Mouse (Mus musculus) large intestine, adult 2 months (tissue): ENCODE data around the gene Nnmt. TPM values are rescaled to one million over a fixed set of nuclear protein-coding genes. Genes with fewer than 3 reads are reported as not detected.

ENCODE experiments used
- DNase-seq: peaks from one replicate; pipeline ENCODE4 v3.0.0-alpha.2; 2012; ENCODE audit warnings: low read depth, low spot score
- WGBS: fragments of 180-500 bp; shearing (Covaris S2); methylation state at CpG from one replicate; pipeline ENCODE4 v1.1.7; 2018; 5-methylcytosine and 5-hydroxymethylcytosine counted together
- polyA plus RNA-seq: library from polyadenylated mRNA; depleted of rRNA; stranded (reverse); fragments of >200 nt; gene quantifications from 2 replicates; pipeline ENCODE4 v1.2.3, GENCODE M21; 2012

Gene Nnmt
- polyA plus RNA-seq, 1 experiment = 2.5 TPM

DNA sequence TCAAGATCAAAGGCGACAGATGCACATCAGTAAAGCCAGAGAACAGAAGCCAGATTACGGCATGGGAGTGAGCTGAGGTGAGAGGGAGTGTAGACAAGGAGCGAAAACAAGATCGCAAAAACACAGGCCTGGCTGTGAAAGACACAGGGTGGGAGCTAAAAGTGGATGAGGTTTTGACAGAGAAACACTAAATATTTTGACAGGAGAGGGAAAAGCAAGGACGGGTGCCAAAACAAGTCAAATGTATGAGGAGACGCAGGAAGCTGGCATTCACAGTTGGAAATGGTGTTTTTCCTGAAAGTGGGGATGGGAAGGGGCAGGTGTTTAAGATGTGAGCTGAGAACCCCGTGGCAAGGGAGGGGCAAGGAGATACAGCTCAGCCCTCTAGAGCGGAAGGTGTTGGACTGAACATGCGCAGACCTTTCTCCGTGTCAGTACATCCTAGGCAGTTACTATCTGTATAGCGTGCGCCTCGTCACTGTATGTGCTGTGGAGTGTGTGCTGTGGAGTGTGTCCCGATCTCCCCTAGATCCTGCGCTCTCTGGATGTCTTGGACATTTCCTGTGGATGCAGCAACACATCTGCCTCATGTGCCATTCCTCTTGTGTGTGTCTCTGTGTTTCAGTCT is 33.3 kb upstream of the Nnmt start:
- 38% methylated on average over 15 of the region's 15 CpGs for WGBS
- DNase-seq = no peak

DNA sequence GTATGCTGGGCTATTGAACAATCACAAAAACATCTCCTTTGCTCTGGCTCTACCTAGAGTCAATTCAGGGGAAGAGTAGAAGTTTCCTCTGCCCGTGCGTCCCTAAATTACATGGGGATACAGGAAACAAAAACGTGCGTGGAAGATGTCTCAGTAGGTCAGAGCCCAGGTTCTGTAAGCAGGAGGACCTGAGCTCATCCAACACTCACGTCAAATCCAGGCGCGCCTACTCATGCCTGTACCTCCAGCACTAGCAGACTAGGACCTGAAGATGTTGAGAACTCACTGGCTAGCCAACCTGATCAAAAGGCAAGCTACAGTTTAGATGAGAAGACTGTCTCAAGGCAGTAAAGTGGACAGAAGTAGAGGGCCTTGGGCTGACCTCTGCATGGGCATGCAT is 32.2 kb upstream of the Nnmt start:
- DNase-seq = no peak
- 86% methylated on average over 7 of the region's 7 CpGs for WGBS

DNA sequence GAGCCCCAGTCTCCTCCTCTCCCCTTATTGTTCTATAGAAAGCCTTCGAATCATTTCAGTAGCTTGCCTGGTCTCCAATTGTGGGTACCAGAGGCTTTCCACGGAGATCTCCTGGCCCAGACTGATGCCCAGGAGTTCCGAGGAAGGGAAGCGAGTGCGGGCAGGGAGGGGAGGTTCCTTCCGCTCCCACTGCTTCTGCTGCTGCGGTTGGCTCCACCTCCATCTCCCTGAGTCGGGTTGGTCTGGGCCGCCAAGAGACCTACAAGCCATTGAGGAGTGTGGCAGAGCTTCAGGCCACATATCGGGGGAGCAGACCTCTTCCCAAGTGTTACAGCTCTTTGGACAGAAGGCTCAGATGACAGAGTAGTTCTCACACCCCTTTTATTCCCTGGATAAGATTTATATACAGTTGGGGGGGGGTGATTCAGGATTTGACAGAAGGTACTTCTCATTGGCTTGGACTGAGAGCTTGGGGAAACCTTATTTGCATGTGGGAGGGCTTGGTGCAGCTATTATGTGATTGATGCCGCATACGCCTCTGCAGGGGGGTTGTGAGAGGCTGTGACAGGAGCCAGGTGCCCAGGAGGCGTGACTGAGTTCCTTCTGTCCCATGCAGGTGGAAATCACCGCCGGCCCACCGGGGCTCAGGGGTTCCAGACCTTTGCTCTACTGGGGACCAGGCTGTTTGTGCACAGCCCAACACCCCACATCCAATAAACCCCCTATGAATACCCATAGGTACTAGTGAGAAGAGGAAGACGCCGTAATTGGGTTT is 30.8 kb upstream of the Nnmt start:
- 36% methylated on average over 18 of the region's 18 CpGs for WGBS
- DNase-seq = no peak

DNA sequence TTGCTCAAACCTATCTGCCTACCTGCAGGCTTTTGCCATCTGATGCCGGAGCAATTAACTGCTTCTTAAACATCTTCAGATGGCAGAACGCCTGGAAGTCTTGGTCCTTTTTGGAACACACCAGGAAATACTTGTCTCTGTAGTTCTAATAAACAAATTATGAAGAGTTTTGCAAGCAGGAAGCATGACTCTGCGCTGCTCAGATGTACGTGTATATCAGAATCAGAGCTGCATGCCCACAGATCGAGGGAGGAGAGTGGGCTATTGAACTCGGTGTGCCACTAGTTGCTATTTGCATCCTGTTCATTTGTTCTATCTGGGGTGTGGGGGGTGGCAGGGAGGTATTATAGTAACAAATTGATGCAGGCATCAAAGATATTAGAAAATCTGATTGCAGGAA is 28.2 kb upstream of the Nnmt start:
- DNase-seq = no peak
- WGBS = 65% methylated on average over 6 of the region's 6 CpGs

DNA sequence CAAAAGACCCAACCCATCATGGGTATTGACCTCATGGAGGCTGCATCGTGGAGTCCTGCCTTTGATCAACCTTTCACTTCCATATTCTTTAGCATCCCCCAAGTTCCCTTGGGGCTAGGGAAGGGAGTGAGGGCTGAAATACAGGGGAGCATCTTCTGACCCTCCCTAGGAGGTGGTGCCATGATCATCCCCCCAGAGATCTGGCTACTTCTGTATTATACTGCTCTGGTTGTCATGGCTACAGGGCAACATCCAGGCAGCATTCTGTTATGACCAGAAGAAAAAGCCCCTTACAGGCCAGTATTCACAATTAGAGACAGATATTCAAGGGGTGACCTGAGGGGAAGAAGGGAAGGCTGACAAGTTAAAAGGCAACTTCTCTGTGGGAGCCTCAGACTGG is 14.3 kb upstream of the Nnmt start:
- 56% methylated on average over 1 of the region's 1 CpGs for WGBS
- no peak for DNase-seq

DNA sequence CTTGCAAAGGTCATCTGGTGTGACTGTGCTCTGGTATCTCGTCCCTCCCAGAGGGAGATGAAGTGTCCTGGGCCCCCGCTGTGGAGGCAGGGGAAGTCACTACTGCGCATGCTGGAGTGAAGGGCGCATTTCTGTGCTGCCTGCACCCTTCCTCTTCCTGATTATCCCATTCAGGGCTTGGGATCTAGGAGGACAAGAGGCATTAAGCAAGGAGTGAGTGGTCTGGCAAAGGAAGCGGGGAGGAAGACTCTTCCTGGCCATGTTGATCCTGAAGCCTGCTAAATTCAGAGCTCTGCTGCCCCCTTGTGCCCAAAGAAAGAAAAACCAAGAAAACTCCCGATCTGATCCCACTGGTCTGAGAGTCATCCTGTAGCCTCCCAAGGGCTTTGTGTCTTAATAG is 13.6 kb upstream of the Nnmt start:
- peak; percentile 40 for DNase-seq
- 17% methylated on average over 6 of the region's 6 CpGs for WGBS

DNA sequence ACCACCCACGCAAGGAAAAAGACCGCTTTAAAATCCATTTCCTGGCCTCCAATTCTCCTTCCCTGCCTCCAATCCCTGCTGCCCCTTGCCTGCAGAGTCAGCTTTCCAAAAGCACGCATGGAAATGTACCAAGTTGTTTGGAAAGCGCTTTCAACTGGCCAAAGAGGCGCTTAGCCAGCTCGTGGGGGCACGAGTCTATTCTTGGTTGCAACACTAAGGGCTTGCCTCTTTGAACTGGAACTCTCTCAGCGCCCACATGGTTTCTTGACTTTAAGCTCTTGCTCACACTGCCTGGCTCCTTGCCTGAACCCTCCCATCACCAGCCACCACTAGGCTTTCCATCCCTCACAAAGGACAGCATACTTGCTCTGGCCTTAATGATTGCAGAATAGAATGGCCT is 13.2 kb upstream of the Nnmt start:
- DNase-seq = no peak
- WGBS = 66% methylated on average over 8 of the region's 8 CpGs

DNA sequence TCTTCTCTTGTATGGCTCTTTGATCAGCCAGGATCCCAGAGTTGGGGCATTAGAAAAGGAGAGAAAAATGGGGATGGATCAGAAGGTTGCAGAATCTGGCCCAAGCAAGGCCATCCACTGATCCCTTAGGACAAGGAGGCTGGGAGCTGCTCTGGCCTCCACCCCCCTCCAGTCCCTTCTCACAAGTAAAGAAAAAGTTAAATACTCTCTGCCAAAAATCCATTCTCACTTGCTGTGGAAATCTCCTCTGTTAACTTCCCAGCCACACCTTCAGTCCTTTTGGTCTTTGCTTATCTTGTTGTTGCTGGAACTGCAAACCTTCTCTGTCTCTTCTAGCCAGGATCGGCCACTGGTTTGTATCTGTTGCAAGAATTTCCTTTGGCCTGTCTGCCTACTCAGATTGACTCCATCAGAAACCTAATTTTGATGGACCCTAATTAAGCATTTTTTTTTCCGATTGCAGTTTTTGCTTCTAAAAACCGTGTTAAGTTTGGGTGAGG is 12.6 kb upstream of the Nnmt start:
- 66% methylated on average over 3 of the region's 3 CpGs for WGBS
- DNase-seq = no peak

DNA sequence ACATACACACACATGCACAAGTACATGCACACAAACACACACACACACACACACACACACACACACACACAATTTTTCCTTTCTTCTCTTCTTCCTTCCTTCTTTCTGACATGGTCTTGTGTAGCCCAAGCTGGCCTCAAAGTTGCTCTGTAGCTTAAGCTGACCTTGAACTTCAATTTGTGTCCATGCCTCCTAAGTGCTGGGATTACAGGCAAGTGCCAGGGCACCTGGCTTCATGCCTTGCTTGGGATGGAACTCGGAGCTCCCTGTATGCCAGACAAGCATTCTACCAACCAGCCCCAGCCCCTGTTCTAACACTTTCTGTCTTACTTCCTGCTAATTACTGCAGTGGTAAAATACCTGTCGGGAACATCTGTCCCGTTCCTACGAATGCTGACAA is 8.3 kb upstream of the Nnmt start:
- 68% methylated on average over 4 of the region's 4 CpGs for WGBS
- no peak for DNase-seq

DNA sequence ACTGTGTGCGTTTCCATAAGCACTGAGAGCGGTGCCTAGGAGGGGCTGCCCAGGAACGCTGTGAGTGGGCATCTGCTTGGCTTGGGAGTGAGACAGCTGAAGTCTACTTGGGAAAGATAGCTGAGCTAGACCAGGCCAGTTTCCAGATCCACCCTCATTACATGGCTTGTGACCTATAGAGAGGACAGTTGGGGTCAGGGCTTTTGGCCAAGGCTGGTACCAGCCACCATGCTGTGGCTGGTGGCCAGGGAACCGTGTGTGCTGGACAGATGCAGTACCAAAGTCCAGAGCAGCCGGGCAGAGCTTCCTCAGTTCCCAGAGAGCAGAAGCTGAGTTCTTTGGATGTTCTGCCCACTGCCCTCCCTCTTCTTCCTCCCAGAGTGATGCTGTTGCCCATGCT is 7.6 kb upstream of the Nnmt start:
- DNase-seq = no peak
- WGBS = 69% methylated on average over 5 of the region's 5 CpGs

DNA sequence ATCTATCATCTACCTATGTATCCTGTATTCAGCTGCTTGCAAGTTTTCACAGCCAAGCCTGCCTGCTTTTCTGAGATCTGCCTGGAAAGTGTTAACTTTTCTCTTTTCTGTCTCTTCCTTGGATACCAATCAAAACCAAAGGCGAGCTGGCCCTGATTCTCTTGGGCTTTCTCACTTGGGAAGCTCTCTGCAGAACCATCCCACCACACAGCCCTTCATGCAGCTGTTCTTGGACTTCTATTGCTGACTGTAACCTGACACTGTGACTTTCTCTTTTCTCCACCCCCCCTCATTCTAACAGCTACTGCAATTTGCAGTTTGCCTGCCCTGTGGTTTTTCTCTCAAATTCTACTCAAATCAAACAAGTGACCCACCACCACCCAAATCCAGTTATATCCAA is 6.1 kb upstream of the Nnmt start:
- 4% methylated on average over 1 of the region's 1 CpGs for WGBS
- DNase-seq = no peak

DNA sequence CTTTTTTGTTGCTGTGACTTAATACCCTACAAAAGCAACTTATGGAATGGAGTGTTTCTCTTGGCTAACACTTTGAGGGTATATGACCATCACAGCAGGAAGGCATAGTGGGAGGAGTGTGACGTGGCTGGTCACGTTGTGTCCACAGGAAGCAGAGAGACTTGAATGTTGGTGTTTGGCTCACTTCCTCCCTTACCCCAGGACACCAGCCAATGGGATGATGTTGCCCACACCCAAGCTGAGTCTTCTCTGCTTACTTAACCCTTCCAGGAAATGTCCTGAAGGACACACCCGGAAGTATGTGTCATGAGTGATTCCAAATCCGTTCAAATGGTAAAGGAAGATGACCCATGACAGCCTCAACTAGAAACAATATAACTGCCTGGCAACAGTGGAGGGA is 4.8 kb upstream of the Nnmt start:
- no peak for DNase-seq
- WGBS = 34% methylated on average over 4 of the region's 4 CpGs

DNA sequence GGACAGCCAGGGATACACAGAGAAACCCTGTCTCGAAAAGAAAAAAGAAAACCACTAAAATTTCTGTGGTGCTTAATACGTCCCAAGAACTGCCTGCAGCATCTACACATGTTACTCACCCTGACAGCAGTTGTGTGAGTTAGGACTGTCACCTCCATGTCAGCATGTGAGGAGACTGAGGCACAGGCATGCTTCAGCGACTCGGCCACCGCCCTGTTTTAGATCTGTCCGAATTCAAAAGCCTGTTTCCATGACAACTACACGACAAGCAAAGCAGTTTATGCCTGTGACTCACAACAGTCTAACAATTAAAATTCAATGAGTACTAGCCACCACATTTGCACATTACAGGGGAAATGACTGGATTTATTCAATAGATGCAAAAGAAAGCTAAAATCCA is 2.5 kb upstream of the Nnmt start:
- WGBS = 58% methylated on average over 7 of the region's 7 CpGs
- no peak for DNase-seq

DNA sequence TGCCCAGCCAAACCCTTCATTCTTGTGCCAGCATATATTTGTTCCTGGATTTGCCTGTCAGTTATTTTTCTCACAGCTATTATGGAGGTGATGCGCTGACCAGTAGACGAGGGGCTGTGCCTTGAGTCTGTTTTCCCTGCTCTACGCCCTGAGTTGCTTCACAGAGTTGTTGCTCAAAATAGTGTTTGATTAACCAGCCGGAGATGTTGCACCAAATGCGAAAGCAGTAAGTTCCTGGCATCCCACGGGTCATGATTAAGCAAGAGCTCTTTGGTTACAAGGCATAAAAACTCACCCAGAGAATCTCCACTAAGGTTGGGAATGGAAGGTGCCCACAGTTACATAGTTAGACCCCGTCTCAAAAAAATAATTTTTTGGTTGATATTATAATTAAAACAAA is 1.2 kb upstream of the Nnmt start:
- 82% methylated on average over 7 of the region's 7 CpGs for WGBS
- no peak for DNase-seq

DNA sequence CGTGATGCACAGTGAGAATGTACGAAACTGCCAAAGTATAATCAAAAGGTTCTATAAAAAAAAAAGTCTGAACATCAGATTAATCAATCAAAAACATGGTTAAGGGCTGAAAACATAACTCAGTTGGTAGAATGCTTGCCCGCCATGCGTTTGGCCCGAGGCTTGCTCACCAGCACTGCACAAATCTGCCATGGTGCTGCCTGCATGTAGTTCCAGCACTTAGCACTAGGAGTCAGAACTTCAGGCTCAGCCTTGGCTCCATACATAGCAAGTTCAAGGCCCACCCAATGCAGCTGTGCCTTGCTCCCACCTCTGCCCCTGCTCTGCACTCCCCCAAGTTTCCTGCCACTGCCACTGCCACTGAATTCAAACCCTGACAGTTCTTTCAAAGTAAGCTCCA is 744 bp upstream of the Nnmt start:
- DNase-seq = no peak
- WGBS = 94% methylated on average over 5 of the region's 5 CpGs

DNA sequence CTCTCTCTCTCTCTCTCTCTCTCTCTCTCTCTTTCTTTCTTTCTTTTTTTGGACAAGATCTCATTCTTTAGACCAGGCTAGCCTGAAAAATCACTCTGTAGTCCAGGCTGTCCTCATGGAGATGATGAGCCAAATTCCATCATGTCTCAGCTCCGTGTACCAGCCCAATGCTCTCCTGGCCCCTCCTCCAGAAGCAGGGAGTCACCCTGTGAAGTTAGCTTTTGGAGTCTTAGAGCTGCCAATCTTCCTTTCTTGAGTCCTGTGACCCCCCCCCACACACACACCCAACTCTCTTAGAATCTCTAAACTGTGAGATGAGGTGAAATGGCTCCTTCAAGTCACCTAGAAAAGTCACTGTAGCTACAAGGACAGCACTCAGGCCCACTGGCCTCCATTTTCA is 727 bp downstream of the Nnmt start:
- WGBS = 50% methylated on average over 1 of the region's 1 CpGs

DNA sequence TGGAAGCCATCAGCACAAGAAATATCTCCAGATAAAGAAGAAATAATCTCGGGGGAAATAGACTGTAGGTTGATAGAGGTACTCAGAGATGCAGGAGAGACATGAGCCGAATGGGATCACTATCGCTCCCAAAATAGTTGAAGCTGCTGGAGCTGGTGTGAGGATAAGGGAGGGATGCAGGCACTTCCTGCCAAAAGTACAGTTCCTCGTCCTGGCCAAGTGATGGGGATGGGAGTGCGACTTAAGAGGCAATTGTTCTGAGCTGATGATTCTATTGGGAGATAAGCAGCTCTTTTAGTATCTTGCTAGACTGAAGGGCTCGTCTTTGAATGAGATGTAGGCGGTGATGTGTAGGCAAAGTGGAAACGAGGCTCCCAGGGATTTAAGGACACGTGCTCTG is 4.1 kb downstream of the Nnmt start:
- 72% methylated on average over 9 of the region's 9 CpGs for WGBS
- DNase-seq = no peak

More for the DNA sequence above, 727 bp downstream of the Nnmt start:
- no peak for DNase-seq

DNA sequence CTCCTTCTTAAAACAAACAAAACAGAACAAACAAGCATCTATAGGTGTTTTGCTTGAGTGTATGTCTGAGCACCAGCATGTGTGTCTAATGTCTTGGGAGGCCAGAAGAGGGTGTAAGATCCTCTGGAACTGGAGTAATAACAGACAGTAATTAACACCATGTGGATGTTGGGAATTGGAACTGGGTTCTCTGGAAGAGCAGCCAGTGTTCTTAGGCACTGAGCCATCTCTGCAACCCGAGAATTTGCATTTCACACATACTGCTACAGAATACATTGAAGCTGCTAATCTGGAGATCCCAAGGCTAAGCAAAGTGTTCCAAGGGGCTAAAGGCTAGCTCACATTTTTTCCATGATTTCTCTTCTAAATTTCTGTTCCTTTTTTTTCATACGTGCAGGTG is 4.9 kb downstream of the Nnmt start:
- no peak for DNase-seq
- 57% methylated on average over 2 of the region's 2 CpGs for WGBS

DNA sequence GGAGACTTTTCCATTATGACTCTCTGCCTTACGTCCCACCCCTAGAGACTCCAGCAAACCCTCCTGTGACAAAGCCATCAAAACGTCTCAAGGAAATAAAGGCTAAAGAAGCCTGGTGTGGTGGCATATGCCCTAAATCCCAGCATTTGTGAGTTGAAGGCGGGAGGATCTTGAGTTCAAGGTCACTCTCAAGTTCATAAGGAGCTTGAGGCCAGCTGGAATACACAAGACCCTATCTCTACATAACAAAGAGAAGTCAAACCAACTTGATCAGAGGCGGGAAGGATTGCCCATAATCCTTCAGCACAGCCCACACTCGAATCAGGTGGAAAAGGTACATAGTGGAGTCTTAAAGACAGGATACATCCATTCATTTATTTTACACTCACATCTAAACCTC is 7.5 kb downstream of the Nnmt start:
- WGBS = 73% methylated on average over 5 of the region's 5 CpGs

DNA sequence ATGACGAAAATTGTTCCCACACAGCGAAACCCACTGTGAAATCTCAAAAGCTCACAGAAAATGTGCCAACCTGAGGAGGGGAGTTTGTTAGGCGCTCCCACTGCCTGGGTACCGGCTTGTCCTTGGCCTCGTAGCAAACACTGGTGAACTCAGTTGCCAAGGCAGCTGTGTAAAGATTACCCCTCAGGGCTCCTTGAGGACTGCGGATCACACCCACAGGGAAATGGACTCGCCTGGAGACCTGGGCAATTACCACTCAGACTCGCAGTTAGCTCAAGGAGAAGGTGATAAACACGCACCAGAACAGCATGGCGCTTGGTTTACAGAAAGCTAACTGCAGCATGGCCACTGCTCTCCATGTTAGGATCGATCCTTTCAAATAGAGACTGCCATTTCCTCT is 8.0 kb downstream of the Nnmt start:
- DNase-seq = no peak
- WGBS = 30% methylated on average over 11 of the region's 11 CpGs

More for the DNA sequence above, 7.5 kb downstream of the Nnmt start:
- no peak for DNase-seq

DNA sequence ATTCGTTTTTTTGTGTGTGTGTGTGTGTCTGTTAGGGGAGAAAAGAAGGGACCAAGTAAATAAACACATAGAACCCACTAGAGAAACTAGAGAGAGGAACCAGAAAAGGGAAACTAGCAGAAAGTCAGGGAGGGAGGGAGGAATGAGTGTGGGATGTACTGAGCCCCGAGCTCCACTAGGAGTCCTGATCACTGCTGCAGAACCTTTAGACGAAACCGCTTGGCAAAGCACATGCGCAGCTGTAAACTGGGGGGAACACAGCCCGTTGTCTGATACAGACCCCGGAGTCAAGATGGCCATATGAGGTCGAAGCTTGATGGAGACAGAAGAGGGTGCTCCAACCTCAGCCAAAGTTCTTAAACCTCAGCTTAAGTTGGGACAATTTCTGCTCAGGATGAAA is 11.0 kb downstream of the Nnmt start:
- WGBS = 52% methylated on average over 8 of the region's 8 CpGs
- no peak for DNase-seq
